Mouse (Mus musculus): Measurements from ENCODE around the gene Hdac10.

Hdac10 gene

GRCm38 (mm10) chr15:89128382-89129350 lies at the start of gene Hdac10:
Hdac10 (minus strand) TSS chr15:89128700.
- in situ Hi-C loops (cut with MboI, MseI): loop anchor here in 1 of 2 experiments (5.0 kb wide), 1 partner anchor 84 kb away; the partner anchor contains the start of gene Ppp6r2

GRCm38 (mm10) chr15:89177576-89178259 lies 49.2 kb upstream of the Hdac10 start:
- in situ Hi-C loops (cut with MboI, MseI): no loop called here

GRCm38 (mm10) chr15:89177121-89177520 lies 48.6 kb upstream of the Hdac10 start:
- in situ Hi-C loops (cut with MboI, MseI): no loop called here

DNA sequence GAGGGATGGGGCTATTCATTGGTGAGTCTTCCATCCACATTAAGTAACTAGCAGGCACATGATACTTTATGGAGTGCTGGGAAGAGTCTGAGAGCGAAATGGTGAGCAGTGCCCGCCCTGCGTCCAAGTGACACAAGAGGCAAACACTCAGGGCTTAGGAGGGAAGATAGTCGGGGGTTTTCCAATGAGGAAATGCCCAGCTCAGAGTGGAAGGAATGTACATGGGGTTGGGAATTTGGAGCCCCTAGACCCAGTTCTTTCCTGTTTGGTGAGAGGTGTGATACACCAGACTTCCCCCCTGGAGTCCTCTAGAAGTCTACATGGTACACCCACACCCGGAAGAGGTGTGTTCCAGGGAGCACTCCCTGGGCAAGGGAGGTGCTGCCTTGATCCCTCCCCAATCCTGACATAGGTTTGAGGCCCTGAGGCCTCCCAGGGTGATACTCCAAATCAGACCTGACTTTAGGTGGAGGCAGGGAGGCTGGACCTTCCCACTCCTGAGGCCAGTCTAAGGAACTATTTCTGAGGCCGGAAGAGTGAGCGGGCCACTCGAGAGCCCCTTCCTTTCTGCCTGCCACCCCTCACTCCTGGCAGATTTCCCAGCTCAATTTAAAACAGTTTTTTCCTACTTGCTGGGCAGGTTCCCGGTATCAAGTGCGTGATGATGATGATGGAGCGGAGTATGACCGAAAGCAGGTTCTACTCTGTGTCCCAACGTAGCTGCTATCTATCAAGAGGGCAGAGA lies 47.1 kb upstream of the Hdac10 start:
- in situ Hi-C loops (cut with MboI, MseI): no loop called here

DNA sequence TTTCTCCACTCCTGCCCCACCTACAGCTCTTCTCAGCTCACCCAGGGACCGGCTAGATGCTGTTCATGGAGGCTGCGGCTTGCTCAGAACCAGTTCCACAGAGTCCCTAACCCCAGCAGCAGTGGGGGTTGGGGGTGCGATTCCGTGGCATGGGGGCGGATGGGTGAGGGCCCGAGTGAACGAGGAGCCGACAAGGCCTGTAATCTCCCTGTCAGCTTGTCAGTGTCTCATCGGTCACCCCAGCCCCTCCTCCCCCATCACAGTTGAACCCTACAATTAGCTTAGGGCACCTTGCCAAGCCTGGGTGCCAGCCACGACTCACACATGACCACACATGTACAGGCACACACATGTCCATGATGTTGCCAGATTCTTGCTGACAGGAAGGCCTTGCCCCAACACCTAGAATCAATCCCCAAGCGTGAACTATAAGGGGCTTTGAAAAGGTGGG lies 46.4 kb upstream of the Hdac10 start:
- in situ Hi-C loops (cut with MboI, MseI): no loop called here

- in situ Hi-C loops (cut with MboI, MseI): no loop called here
These were observed 45.4 kb upstream of the Hdac10 start for GRCm38 (mm10) chr15:89173906-89174214.

GRCm38 (mm10) chr15:89173024-89173905 lies 44.8 kb upstream of the Hdac10 start:
- in situ Hi-C loops (cut with MboI, MseI): no loop called here

DNA sequence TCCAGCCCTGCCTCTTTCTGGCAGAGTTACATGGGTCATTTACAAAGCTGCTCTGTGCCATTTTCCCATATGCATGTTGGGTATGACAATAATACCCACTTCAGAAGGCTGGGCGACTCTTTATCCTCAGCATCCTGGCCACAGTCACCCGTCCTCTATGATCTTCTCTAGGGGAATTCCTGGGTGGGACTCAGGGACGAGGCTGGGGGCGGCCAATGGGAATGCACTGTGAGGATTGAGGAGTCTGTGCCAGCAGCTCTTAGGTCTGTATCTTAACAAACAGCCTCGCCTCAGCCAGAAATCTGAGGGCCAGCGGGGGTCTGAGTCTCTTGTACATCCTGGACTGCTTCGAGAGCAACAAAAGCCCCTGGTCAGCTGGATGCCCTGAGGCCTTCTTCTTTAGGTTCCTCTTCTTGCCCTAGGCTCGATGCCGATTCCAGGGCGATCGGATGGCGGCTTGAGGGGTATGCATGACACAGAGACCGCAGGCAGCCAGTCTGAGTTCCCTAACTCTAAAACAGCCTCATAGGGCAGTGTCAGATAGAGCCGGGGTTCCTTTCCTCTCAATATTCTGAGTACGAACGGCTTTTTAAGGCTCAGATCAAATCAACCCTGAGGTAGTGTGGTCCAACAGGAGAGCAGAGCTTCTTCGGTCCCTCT lies 43.9 kb upstream of the Hdac10 start:
- in situ Hi-C loops (cut with MboI, MseI): no loop called here

GRCm38 (mm10) chr15:89171526-89172051 lies 43.1 kb upstream of the Hdac10 start:
- in situ Hi-C loops (cut with MboI, MseI): no loop called here

GRCm38 (mm10) chr15:89170102-89170501 lies 41.6 kb upstream of the Hdac10 start:
- in situ Hi-C loops (cut with MboI, MseI): no loop called here

DNA sequence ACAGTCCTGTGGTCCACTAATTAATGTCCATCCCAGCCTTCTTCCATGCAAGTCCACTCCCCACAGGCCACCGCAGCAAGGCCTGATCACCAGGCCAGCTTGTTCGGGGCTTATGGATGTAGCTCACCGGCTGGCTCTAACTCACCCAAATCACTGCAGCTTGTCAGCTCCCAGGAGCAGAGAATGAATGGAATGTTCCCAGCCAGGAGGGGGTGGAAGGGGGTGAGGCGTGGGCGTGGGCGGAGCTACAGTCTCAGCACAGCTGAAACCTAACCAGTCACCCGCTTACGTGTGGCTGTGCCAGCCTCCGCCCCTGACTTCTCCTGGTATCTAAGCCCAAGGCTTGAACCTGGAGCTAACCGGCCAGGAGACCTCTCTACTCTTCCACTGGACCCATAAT lies 40.9 kb upstream of the Hdac10 start:
- in situ Hi-C loops (cut with MboI, MseI): no loop called here

DNA sequence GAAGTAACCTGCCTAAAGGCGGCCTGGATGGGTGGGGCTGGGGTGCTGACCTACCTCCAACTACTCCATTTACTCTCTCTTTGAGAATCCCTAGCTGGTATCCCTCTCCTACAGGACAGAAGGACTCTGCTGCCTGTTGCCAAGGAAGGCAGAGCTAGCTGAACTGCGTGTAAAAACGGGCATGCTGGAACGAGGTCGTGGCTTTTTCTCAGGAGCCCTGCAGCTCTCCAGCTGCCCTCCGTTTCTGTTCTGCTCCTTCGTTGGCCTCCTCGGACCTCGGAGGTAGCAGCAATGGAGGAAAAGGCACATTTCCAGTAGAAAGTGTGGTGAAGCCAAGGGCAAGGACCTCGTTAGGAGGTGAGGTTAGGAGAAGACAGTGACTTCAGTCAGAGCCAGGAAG lies 40.4 kb upstream of the Hdac10 start:
- in situ Hi-C loops (cut with MboI, MseI): no loop called here

- in situ Hi-C loops (cut with MboI, MseI): no loop called here
These were observed 37.0 kb upstream of the Hdac10 start for GRCm38 (mm10) chr15:89165478-89165877.

DNA sequence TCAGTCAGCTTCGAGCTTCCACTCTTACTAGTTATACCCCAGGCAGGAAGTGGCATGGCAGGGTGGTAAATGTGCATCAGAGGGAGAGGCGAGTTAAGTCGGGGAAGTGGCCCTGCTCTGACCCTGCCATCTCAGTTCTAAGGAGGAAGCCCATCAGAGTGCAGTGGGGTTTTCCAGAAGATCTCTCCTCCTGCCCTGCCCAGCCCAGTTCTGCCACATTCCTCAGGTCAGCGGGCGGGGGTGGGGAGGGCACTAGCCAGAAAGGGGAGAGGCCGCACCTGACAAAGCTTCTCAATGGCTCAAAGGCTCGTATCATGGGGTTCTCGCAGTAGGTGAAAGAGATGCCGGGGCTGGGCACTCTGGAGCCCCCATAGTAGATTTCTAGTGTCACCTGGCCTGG lies 32.9 kb upstream of the Hdac10 start:
- in situ Hi-C loops (cut with MboI, MseI): no loop called here

GRCm38 (mm10) chr15:89158516-89158915 lies 30.0 kb upstream of the Hdac10 start:
- in situ Hi-C loops (cut with MboI, MseI): no loop called here

- in situ Hi-C loops (cut with MboI, MseI): no loop called here
These were observed 29.5 kb upstream of the Hdac10 start for GRCm38 (mm10) chr15:89157954-89158353.

GRCm38 (mm10) chr15:89152312-89152711 lies 23.8 kb upstream of the Hdac10 start:
- in situ Hi-C loops (cut with MboI, MseI): no loop called here

DNA sequence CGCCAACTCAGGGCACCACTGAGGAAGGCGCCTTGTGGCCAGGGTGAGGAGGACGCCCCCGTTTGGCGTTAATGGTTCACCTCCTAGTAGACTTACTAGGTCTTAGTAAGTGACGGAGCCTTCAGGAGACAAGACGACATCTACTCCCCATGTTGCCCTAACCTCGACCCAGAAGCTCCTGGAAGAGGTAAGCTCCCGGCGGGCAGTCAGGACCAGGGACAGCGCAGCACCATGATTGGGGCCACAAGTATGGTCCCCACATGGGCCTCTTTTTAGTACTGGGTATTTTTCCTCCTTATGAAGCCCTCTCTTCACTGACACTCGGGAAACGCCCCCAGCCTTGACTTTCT lies 21.5 kb upstream of the Hdac10 start:
- in situ Hi-C loops (cut with MboI, MseI): no loop called here

DNA sequence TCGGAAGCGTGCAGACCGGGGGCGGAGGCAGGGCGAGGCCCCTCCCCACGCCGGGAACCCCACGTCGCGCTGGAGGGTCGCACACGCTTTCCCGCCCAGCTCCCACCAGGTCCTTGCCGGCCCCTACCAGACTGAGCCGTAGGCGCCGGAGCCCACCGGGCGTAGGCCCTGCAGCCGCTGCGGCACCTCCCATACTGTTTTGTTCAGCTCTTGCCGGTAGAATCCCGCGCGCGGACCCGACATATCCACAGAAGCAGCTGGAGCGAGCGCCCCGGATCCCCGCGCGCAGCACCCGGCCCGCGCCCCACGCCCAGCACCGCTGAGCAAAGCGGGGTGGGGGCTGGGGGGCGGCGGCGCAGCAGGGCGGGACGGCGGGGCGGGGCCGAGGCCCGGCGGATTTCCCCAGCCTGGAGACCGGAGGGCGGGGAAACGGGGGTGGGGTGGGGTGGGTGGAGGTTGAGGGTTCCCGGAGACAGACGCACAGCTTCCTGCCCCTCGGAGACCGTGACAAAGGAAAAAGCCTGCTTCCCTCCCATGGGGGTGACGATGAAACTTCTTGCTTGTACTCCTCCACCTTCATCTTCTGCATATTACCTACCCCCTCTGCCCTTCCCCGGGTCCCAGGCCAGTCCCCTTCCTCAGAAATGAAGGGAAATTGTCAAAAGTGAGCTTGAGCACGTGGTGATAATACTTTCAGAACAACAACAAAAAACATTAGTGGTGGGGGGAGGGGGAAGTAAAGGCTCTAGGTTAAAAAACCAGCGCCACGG lies 21.0 kb upstream of the Hdac10 start, which contains the start of gene Mapk11:
Gene Mapk11 (minus strand): TSS at position 358 of the 770 bp plus-strand sequence.
- in situ Hi-C loops (cut with MboI, MseI): no loop called here

All from T-helper 17 cell (primary cell).